Mouse (Mus musculus) heart, embryonic 16.5 days (tissue): ENCODE results near the gene Gm17949. TPM values are rescaled to one million over a fixed set of nuclear protein-coding genes. Genes with fewer than 3 reads are reported as not detected.

Experiments used
- ATAC-seq: fragments of 200-750 bp; cut with Nextera tagmentation; replicated peaks from 2 replicates; pipeline ENCODE4 v1.8.0; 2017; ENCODE audit warnings: moderate number of reproducible peaks; ENCODE audit not compliant: insufficient read depth, low FRiP score; ENCODE audit errors: extremely low read depth
- H3K27ac ChIP-seq: fragments of 300-500 bp; sonication (generic); 2 replicates; pipeline ENCODE4 v1.5.1; 2014; ENCODE audit warnings: mild to moderate bottlenecking, low read length, control low read depth, moderate library complexity
- H3K27me3 ChIP-seq: fragments of 300-500 bp; sonication (generic); 2 replicates; pipeline ENCODE4 v1.6.1; 2014; ENCODE audit warnings: low read length, mixed read lengths; ENCODE audit not compliant: control insufficient read depth, insufficient read depth
- H3K36me3 ChIP-seq: fragments of 300-500 bp; sonication (generic); 2 replicates; pipeline ENCODE4 v1.6.1; 2014; ENCODE audit not compliant: control insufficient read depth, insufficient read depth
- H3K4me1 ChIP-seq: fragments of 300-500 bp; sonication (generic); 2 replicates; pipeline ENCODE4 v1.6.1; 2014; ENCODE audit warnings: low read length, mixed read lengths; ENCODE audit not compliant: control insufficient read depth, insufficient read depth
- H3K4me2 ChIP-seq: fragments of 300-500 bp; sonication (generic); 2 replicates; pipeline ENCODE4 v1.6.1; 2014; ENCODE audit warnings: low read depth, mild to moderate bottlenecking, control low read depth, low read length
- H3K4me3 ChIP-seq: fragments of 300-500 bp; sonication (generic); 2 replicates; pipeline ENCODE4 v1.5.1; 2014; ENCODE audit warnings: mild to moderate bottlenecking, control low read depth, low read length
- H3K9ac ChIP-seq: fragments of 300-500 bp; sonication (generic); 2 replicates; pipeline ENCODE4 v1.6.1; 2014; ENCODE audit warnings: low read length, control low read depth
- H3K9me3 ChIP-seq: fragments of 300-500 bp; sonication (generic); replicated peaks from 2 replicates; pipeline ENCODE4 v1.6.1; 2016; ENCODE audit warnings: low read length; ENCODE audit not compliant: control insufficient read depth
- WGBS: fragments of 180-500 bp; shearing (Covaris S2); extraction: QIAGEN DNeasy Blood & Tissue Kit; methylation state at CpG from one replicate; pipeline ENCODE4 v1.1.7; 2014; 5-methylcytosine and 5-hydroxymethylcytosine counted together
- polyA plus RNA-seq: library from polyadenylated mRNA; unstranded; fragments of >200 nt; fragmentation: Nextera tagmentation; extraction: Ambion mirVana; gene quantifications from 2 replicates; pipeline ENCODE4 v1.2.1, GENCODE M21; 2015

The Gm17949 gene
- polyA plus RNA-seq, 1 experiment from 2014 or later = 0.32 TPM

- Histone ChIP-seq H3K4me2 (no peak overlapping the region), H3K9me3 (no peaks in the 10 kb centered on the region), H3K36me3 (no peaks in the 10 kb centered on the region), H3K27ac (no peak overlapping the region), H3K4me3 (no peak overlapping the region), H3K27me3 (peaks cover 20% of the 10 kb centered on the region), H3K9ac (no peak overlapping the region), H3K4me1 (0 out of 2 replicates have a peak, but pooled peaks cover 2% of the 10 kb centered on the region)
- no peak for ATAC-seq
- 15% methylated on average over 9 of the region's 9 CpGs for WGBS
These were observed 59.0 kb downstream of the Gm17949 start for GRCm38 (mm10) chr17:57070272-57070671.

DNA sequence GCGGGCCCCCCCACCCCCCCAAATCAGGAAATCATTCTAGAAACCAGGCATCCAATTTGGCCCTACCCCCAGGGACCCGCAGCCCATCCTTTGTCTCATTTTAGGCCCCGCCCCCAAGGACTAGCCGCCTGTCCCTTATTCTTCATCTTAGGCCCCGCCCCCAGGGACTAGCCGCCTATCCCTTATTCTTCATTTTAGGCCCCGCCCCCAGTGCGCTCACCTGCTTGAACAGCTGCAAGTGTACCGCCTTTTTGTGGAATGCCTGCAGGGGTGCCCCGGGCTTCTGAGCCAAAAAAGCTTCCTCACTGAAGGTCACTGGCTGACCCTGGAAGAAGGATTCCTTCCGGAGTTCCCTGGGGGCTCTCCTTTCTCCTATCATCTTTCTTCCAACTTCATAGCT is 59.4 kb downstream of the Gm17949 start:
- Histone ChIP-seq H3K36me3 (no peaks in the 10 kb centered on the region), H3K4me2 (no peak overlapping the region), H3K9me3 (no peaks in the 10 kb centered on the region), H3K4me1 (0 out of 2 replicates have a peak, but pooled peaks cover 2% of the 10 kb centered on the region), H3K4me3 (no peak overlapping the region), H3K27me3 (peaks cover 20% of the 10 kb centered on the region), H3K9ac (no peak overlapping the region), H3K27ac (no peak overlapping the region)
- 3% methylated on average over 11 of the region's 11 CpGs for WGBS
- ATAC-seq = no peak

Other genes starting within 250 kb of the Gm17949 start
- gene Dus3l, start 246.7 kb upstream of the Gm17949 start, polyA plus RNA-seq = 31.7 and 34.9 TPM in 2 replicates
- 0.59 and 1.2 TPM in 2 replicates for gene Prr22, start 241.2 kb upstream of the Gm17949 start, polyA plus RNA-seq
- gene Rfx2, start 180.5 kb upstream of the Gm17949 start, polyA plus RNA-seq = 6.2 and 6.8 TPM in 2 replicates
- not detected in 2 replicates for gene Acsbg2, start 137.0 kb upstream of the Gm17949 start, polyA plus RNA-seq
- gene 1700061G19Rik, start 136.0 kb upstream of the Gm17949 start, polyA plus RNA-seq = 0.30 and 0.61 TPM in 2 replicates
- 26.4 and 31.1 TPM in 2 replicates for gene Mllt1, start 76.1 kb upstream of the Gm17949 start, polyA plus RNA-seq
- 0.05 TPM in 1 of 2 replicates, not detected in the other for gene Acer1, start 29.3 kb upstream of the Gm17949 start, polyA plus RNA-seq
- gene Clpp, start 21.2 kb upstream of the Gm17949 start, polyA plus RNA-seq = 117 and 129 TPM in 2 replicates
- gene Alkbh7, start 14.1 kb upstream of the Gm17949 start, polyA plus RNA-seq = 56.4 and 59.6 TPM in 2 replicates
- 0.34 TPM in 1 of 2 replicates, not detected in the other for gene Pspn, start 11.5 kb upstream of the Gm17949 start, polyA plus RNA-seq
- gene Gtf2f1, start 181 bp upstream of the Gm17949 start, polyA plus RNA-seq = 44.1 and 45.6 TPM in 2 replicates
- gene Khsrp, start 20.1 kb downstream of the Gm17949 start, polyA plus RNA-seq = 16.5 and 22.8 TPM in 2 replicates
- gene Slc25a41, start 30.2 kb downstream of the Gm17949 start, polyA plus RNA-seq = not detected in 2 replicates
- gene Crb3, start 47.6 kb downstream of the Gm17949 start, polyA plus RNA-seq = 1.1 and 4.8 TPM in 2 replicates
- gene Slc25a23, start 48.4 kb downstream of the Gm17949 start, polyA plus RNA-seq = 14.7 and 17.0 TPM in 2 replicates
- 2.2 and 4.1 TPM in 2 replicates for gene Dennd1c, start 67.0 kb downstream of the Gm17949 start, polyA plus RNA-seq
- gene Tubb4a, start 76.3 kb downstream of the Gm17949 start, polyA plus RNA-seq = 5.7 and 6.9 TPM in 2 replicates
- gene Tnfsf9, start 93.9 kb downstream of the Gm17949 start, polyA plus RNA-seq = 3.3 and 3.4 TPM in 2 replicates
- gene Cd70, start 138.3 kb downstream of the Gm17949 start, polyA plus RNA-seq = 0.17 and 0.75 TPM in 2 replicates
- gene Tnfsf14, start 182.7 kb downstream of the Gm17949 start, polyA plus RNA-seq = 0.29 and 0.58 TPM in 2 replicates
- gene C3, start 216.7 kb downstream of the Gm17949 start, polyA plus RNA-seq = 3.5 and 6.3 TPM in 2 replicates
- gene Gpr108, start 237.0 kb downstream of the Gm17949 start, polyA plus RNA-seq = 28.9 and 30.3 TPM in 2 replicates
- 47.8 TPM in 2 replicates for gene Trip10, start 238.0 kb downstream of the Gm17949 start, polyA plus RNA-seq